Mouse (Mus musculus) kidney, adult 11 months (tissue): ENCODE data around the gene Flywch2.

ENCODE experiments used
- DNase-seq: peaks from one replicate; pipeline ENCODE4 v3.0.0; 2022

Gene Flywch2

GRCm38 (mm10) chr17:23746767-23747166 is 39.1 kb downstream of the Flywch2 start:
- no peak for DNase-seq

DNA sequence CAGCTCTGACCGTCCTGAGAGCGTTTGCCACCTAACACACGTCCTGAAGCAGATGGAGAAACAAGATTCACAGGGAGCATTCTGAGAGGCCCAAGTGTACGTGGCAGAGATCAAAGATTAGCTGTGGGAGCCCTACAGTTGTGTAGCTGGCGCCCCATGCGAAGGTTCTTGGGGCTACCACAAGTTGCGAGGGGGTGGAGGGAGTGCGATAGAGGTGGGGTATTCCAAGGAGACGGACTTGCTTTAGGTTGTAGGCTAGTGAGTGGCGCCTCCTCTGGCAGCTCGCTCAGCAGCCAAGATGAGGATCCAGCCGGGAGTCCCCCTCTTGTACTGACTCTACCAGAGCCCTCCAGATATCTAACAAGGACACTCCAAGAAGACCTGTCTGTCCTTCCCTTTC is 39.6 kb downstream of the Flywch2 start:
- no peak for DNase-seq

- no peak for DNase-seq
Observed at GRCm38 (mm10) chr17:23745301-23746251, 40.3 kb downstream of the Flywch2 start, which contains the start of gene Kremen2. TSS of gene Kremen2 (minus strand) at chr17:23745833.

- DNase-seq, result no peak
Observed at GRCm38 (mm10) chr17:23744651-23745050, 41.2 kb downstream of the Flywch2 start.

GRCm38 (mm10) chr17:23744076-23744475 is 41.8 kb downstream of the Flywch2 start:
- DNase-seq, result no peak

- no peak for DNase-seq
Observed at GRCm38 (mm10) chr17:23742941-23743340, 42.9 kb downstream of the Flywch2 start.

DNA sequence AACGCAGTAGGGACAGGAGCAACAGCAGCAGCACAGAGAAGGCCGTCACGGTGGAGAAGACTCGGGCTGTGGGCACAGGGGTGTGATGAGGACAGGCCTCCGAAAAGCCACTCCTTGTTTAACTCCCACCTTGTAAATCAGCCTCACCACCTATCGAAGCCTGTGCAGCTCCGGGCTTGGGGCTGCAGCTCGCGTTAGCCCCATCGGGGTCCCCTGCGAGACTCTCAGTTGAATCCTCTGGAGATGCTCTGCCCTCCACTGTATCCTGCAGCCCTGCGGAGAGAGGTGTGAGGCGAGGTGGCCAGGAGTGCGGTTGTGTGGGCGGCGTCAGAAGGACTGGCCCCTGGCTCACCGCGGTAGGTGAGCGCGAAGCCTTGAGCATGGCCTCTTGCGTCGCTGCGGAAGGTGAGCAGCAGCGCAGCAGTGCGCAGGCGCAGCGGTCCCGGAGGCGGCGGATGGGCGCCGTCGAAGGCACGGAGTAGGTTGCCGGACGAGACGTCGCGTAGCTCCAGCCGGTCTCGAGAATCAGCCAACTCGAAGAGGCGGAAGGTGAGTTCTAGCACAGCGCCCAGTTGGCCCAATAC is 43.6 kb downstream of the Flywch2 start:
- no peak for DNase-seq

GRCm38 (mm10) chr17:23741359-23742209 is 44.3 kb downstream of the Flywch2 start:
- DNase-seq, result no peak

DNA sequence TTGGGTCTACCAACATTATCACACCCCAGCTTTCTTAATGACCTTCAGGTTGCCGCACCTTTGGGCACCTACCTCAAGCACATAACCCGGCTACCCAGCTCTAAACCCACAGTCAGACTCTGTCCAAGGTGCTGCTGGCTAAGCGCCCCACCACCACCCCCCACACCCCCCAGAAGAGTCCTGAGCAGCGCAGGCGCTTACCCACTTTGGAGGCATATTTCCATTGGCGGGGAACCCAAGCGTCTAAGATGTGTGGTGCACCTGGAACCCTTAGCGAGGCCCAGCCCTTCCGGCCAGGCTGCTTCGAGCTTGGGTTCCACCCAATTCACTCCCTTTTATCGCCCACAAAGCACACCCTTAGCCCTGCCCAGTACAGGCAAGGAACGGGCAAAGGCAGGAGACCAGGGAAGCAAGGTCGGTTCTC is 45.3 kb downstream of the Flywch2 start, which contains the start of gene Paqr4:
Gene Paqr4 (minus strand): TSS at position 270 of the 424 bp plus-strand sequence.
- no peak for DNase-seq

- peak; percentile 87 for DNase-seq
Observed at GRCm38 (mm10) chr17:23740136-23740584, 45.7 kb downstream of the Flywch2 start.

DNA sequence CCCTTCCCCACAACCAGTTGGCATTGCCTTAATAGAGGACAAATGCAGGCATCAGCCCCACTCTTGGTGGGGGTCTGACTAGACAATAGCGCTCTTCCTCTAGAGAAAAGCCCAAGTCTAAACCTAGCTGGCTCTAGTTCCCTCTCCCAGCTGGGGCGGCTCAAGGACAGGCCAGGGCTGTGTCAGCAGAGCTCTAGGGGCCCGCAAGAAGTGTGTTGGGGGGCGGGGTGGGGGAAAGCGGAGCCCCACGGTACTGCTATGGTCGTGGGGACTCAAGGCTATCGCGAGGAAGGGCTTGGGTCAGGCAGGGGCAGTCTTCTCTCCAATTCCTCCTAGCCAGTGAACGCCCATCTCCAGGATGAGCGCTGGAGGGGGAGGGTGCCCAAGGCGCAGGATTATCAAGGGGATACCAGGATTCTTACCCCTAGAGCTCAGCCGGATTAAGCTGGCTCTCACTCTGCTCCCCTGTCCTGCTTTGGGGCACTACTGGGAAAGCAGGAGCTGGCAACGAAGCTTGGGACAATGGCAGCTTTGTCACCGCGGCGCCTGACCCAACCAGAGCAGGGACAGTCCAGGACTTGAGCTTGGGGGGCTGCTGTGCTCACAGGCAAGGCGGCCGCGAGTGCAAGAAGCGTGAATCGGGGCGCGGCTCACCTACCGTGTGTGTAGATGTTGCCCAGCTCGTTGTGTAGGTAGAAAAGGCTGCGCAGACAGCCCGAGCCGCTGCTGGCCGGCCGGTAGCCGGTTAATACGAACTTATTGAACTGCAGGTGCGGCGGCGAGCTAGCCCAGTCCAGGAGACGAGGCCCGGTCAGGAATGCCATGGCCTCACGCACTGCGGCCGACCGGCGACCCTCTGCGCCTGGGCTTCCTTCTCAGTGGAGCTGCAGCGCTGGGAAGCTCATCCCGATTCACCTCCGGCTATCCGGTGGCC is 46.4 kb downstream of the Flywch2 start:
- no peak for DNase-seq

GRCm38 (mm10) chr17:23738836-23739201 is 47.1 kb downstream of the Flywch2 start:
- DNase-seq, result no peak

- no peak for DNase-seq
Observed at GRCm38 (mm10) chr17:23737493-23738445, 48.1 kb downstream of the Flywch2 start.

DNA sequence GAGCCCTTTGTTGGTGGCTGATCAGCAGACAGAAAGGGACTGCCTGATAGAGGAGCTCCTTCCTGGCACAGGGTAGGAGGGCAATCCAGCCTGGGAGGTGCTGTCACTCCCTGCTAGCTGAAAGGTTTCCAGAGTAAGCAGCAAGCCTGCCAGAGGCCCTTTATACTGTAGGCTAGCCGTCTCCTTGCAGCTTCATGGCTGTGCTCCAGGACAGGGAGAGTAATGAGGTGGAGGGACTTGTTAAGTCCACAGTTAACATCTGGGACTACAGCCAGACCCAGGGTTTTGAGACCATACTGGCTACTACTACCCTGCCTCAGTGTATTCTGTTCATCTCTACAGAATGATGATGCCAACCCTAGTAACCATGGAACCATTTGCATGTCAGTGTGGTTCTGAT is 51.5 kb downstream of the Flywch2 start:
- DNase-seq, result peak; percentile 51

DNA sequence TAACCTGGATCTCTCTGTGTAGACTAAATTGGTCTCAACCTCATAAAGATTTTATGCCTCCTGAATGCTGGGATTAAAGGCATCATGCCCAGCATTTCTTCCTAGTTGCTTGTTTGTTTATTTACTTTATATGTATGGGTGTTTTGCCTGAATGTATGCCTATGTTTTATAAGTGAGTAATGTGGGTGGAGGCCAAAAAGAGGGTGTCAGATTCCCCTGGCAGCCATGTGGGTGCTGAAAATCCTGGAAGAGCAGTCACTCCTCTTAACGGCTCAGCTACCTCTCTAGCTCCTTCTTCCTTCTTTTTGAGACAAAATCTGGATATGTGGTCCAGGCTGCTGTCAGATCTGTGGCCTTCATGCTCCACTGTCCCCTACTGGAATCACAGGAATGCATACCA is 55.4 kb downstream of the Flywch2 start:
- no peak for DNase-seq
